Mouse (Mus musculus) intestine, embryonic 14.5 days (tissue): ENCODE measurements around the gene Hebp1. TPM values are rescaled to one million over a fixed set of nuclear protein-coding genes. Genes with fewer than 3 reads are reported as not detected.

ENCODE experiments used
- ATAC-seq: fragments of 200-750 bp; cut with Nextera tagmentation; replicated peaks from 2 replicates; pipeline ENCODE4 v1.8.0; 2017; ENCODE audit warnings: low read depth, moderate number of reproducible peaks, moderate TSS enrichment, moderate library complexity; ENCODE audit not compliant: low FRiP score, low TSS enrichment
- DNase-seq: peaks from one replicate; pipeline ENCODE4 v3.0.0-alpha.2; 2018; ENCODE audit warnings: low spot score
- H3K27ac ChIP-seq: fragments of 300-500 bp; sonication (generic); 2 replicates; pipeline ENCODE4 v1.5.1; 2014; ENCODE audit warnings: low read depth, mild to moderate bottlenecking, control low read depth
- H3K27me3 ChIP-seq: fragments of 300-500 bp; sonication (generic); replicated peaks from 2 replicates; pipeline ENCODE4 v1.6.1; 2014; ENCODE audit warnings: low read length, control low read depth; ENCODE audit not compliant: control insufficient read depth, insufficient read depth
- H3K36me3 ChIP-seq: fragments of 300-500 bp; sonication (generic); 2 replicates; pipeline ENCODE4 v1.6.1; 2014; ENCODE audit warnings: low read length, control low read depth; ENCODE audit not compliant: control insufficient read depth, insufficient read depth
- H3K4me1 ChIP-seq: fragments of 300-500 bp; sonication (generic); replicated peaks from 2 replicates; pipeline ENCODE4 v1.6.1; 2014; ENCODE audit warnings: low read length, control low read depth, mixed read lengths; ENCODE audit not compliant: control insufficient read depth, insufficient read depth
- H3K4me2 ChIP-seq: fragments of 300-500 bp; sonication (generic); 2 replicates; pipeline ENCODE4 v1.6.1; 2014; ENCODE audit warnings: low read length
- H3K4me3 ChIP-seq: fragments of 300-500 bp; sonication (generic); 2 replicates; pipeline ENCODE4 v1.5.1; 2014; ENCODE audit warnings: low read depth, low read length, control low read depth, mixed read lengths
- H3K9ac ChIP-seq: fragments of 300-500 bp; sonication (generic); 2 replicates; pipeline ENCODE4 v1.6.1; 2014; ENCODE audit warnings: mild to moderate bottlenecking, low read length
- H3K9me3 ChIP-seq: fragments of 300-500 bp; sonication (generic); 2 replicates; pipeline ENCODE4 v1.6.1; 2016; ENCODE audit warnings: low read length, control low read depth; ENCODE audit not compliant: control insufficient read depth
- WGBS: fragments of 180-500 bp; shearing (Covaris S2); extraction: QIAGEN DNeasy Blood & Tissue Kit; methylation state at CpG from one replicate; pipeline ENCODE4 v1.1.7; 2014; 5-methylcytosine and 5-hydroxymethylcytosine counted together
- polyA plus RNA-seq: library from polyadenylated mRNA; unstranded; fragments of >200 nt; fragmentation: Nextera tagmentation; extraction: Ambion mirVana; gene quantifications from 2 replicates; pipeline ENCODE4 v1.2.1, GENCODE M21; 2014

Gene Hebp1
- polyA plus RNA-seq, 1 experiment from 2014 or later: 14.7 TPM

GRCm38 (mm10) chr6:135230586-135230985 lies 32.8 kb upstream of the Hebp1 start:
- no peak overlapping the region for H3K27ac ChIP-seq
- H3K4me3 ChIP-seq: no peak overlapping the region
- 85% methylated on average over 6 of the region's 6 CpGs for WGBS
- no peaks in the 10 kb centered on the region for H3K9me3 ChIP-seq
- no peaks in the 10 kb centered on the region for H3K4me1 ChIP-seq
- peaks cover 45% of the 10 kb centered on the region for H3K36me3 ChIP-seq
- H3K27me3 ChIP-seq: no peaks in the 10 kb centered on the region
- H3K4me2 ChIP-seq: no peak overlapping the region
- DNase-seq (no peak), ATAC-seq (no peak)
- no peak overlapping the region for H3K9ac ChIP-seq

- Histone ChIP-seq H3K9ac (no peak overlapping the region), H3K27me3 (no peaks in the 10 kb centered on the region), H3K27ac (no peak overlapping the region), H3K9me3 (no peaks in the 10 kb centered on the region), H3K4me1 (no peaks in the 10 kb centered on the region), H3K4me3 (no peak overlapping the region), H3K4me2 (no peak overlapping the region), H3K36me3 (peaks cover 37% of the 10 kb centered on the region; the same call in 1 of the 2 replicates)
- no peak for ATAC-seq
- DNase-seq: no peak
- 68% methylated on average over 10 of the region's 10 CpGs for WGBS
These were observed 30.7 kb upstream of the Hebp1 start for GRCm38 (mm10) chr6:135228465-135228941.

GRCm38 (mm10) chr6:135223786-135224416 lies 26.1 kb upstream of the Hebp1 start:
- H3K4me2 ChIP-seq: no peak overlapping the region
- H3K4me3 ChIP-seq: no peak overlapping the region
- H3K27me3 ChIP-seq: no peaks in the 10 kb centered on the region
- no peak overlapping the region for H3K27ac ChIP-seq
- no peak overlapping the region for H3K9ac ChIP-seq
- no peaks in the 10 kb centered on the region for H3K9me3 ChIP-seq
- peaks cover 42% of the 10 kb centered on the region for H3K36me3 ChIP-seq
- WGBS: 59% methylated on average over 6 of the region's 6 CpGs
- no peaks in the 10 kb centered on the region for H3K4me1 ChIP-seq
- no peak for ATAC-seq
- DNase-seq: no peak

- no peak overlapping the region for H3K9ac ChIP-seq
- no peaks in the 10 kb centered on the region for H3K9me3 ChIP-seq
- ATAC-seq (no peak), DNase-seq (no peak)
- H3K27me3 ChIP-seq: no peaks in the 10 kb centered on the region
- H3K4me3 ChIP-seq: no peak overlapping the region
- WGBS: 92% methylated on average over 5 of the region's 5 CpGs
- no peaks in the 10 kb centered on the region for H3K4me1 ChIP-seq
- peaks cover 22% of the 10 kb centered on the region; the same call in 1 of the 2 replicates for H3K36me3 ChIP-seq
- no peak overlapping the region for H3K27ac ChIP-seq
- no peak overlapping the region for H3K4me2 ChIP-seq
These were observed 22.1 kb upstream of the Hebp1 start for GRCm38 (mm10) chr6:135219916-135220315.

- Histone ChIP-seq H3K9ac (no peak overlapping the region), H3K27ac (no peak overlapping the region), H3K36me3 (peaks cover 32% of the 10 kb centered on the region), H3K27me3 (no peaks in the 10 kb centered on the region), H3K4me3 (no peak overlapping the region), H3K4me1 (no peaks in the 10 kb centered on the region), H3K4me2 (no peak overlapping the region), H3K9me3 (no peaks in the 10 kb centered on the region)
- ATAC-seq: no peak
- WGBS: 45% methylated on average over 8 of the region's 8 CpGs
- DNase-seq: no peak
These were observed 20.5 kb upstream of the Hebp1 start for GRCm38 (mm10) chr6:135218330-135218729.

GRCm38 (mm10) chr6:135212666-135213065 lies 14.8 kb upstream of the Hebp1 start:
- WGBS: 73% methylated on average over 2 of the region's 2 CpGs
- Histone ChIP-seq H3K36me3 (peaks cover 16% of the 10 kb centered on the region), H3K4me2 (no peak overlapping the region), H3K4me3 (no peak overlapping the region), H3K27ac (no peak overlapping the region), H3K4me1 (no peaks in the 10 kb centered on the region), H3K9ac (no peak overlapping the region), H3K27me3 (no peaks in the 10 kb centered on the region), H3K9me3 (no peaks in the 10 kb centered on the region)
- ATAC-seq: no peak
- no peak for DNase-seq

- no peak overlapping the region for H3K27ac ChIP-seq
- no peak overlapping the region for H3K4me3 ChIP-seq
- peaks cover 14% of the 10 kb centered on the region for H3K36me3 ChIP-seq
- no peaks in the 10 kb centered on the region for H3K27me3 ChIP-seq
- ATAC-seq (no peak), DNase-seq (no peak)
- 76% methylated on average over 7 of the region's 7 CpGs for WGBS
- no peaks in the 10 kb centered on the region for H3K4me1 ChIP-seq
- H3K9me3 ChIP-seq: no peaks in the 10 kb centered on the region
- no peak overlapping the region for H3K9ac ChIP-seq
- no peak overlapping the region for H3K4me2 ChIP-seq
These were observed 13.3 kb upstream of the Hebp1 start for GRCm38 (mm10) chr6:135211169-135211568.

GRCm38 (mm10) chr6:135206909-135207308 lies 9.1 kb upstream of the Hebp1 start:
- WGBS: 83% methylated on average over 8 of the region's 8 CpGs
- Histone ChIP-seq H3K27ac (no peak overlapping the region), H3K4me1 (no peaks in the 10 kb centered on the region), H3K27me3 (no peaks in the 10 kb centered on the region), H3K4me2 (no peak overlapping the region), H3K36me3 (peaks cover 3% of the 10 kb centered on the region; the same call in 1 of the 2 replicates), H3K4me3 (no peak overlapping the region), H3K9me3 (no peaks in the 10 kb centered on the region), H3K9ac (no peak overlapping the region)
- no peak for ATAC-seq
- no peak for DNase-seq

GRCm38 (mm10) chr6:135205802-135206201 lies 8.0 kb upstream of the Hebp1 start:
- no peak overlapping the region for H3K4me2 ChIP-seq
- 68% methylated on average over 4 of the region's 4 CpGs for WGBS
- H3K4me3 ChIP-seq: no peak overlapping the region
- H3K4me1 ChIP-seq: 0 out of 2 replicates have a peak, but pooled peaks cover 4% of the 10 kb centered on the region
- DNase-seq (no peak), ATAC-seq (no peak)
- H3K9ac ChIP-seq: no peak overlapping the region
- no peaks in the 10 kb centered on the region for H3K27me3 ChIP-seq
- H3K9me3 ChIP-seq: no peaks in the 10 kb centered on the region
- H3K36me3 ChIP-seq: no peaks in the 10 kb centered on the region; the same call in 1 of the 2 replicates
- H3K27ac ChIP-seq: no peak overlapping the region
